Mouse (Mus musculus) hindbrain, embryonic 16.5 days (tissue): ENCODE data around the gene Dcdc2a. TPM values are rescaled to one million over a fixed set of nuclear protein-coding genes. Genes with fewer than 3 reads are reported as not detected.
A peak's percentile ranks its signal among the peaks of the same experiment; 100 is the strongest.

ENCODE experiments used
- ATAC-seq: fragments of 200-750 bp; cut with Nextera tagmentation; 2 replicates; pipeline ENCODE4 v1.8.0; 2017; ENCODE audit warnings: moderate TSS enrichment, moderate library complexity
- H3K27ac ChIP-seq: fragments of 300-500 bp; sonication (generic); 2 replicates; pipeline ENCODE4 v1.5.1; 2014; ENCODE audit warnings: low read depth, mild to moderate bottlenecking, control low read depth, low read length, moderate library complexity
- H3K27me3 ChIP-seq: fragments of 300-500 bp; sonication (generic); replicated peaks from 2 replicates; pipeline ENCODE4 v1.6.1; 2014; ENCODE audit warnings: low read length; ENCODE audit not compliant: control insufficient read depth, insufficient read depth
- H3K36me3 ChIP-seq: fragments of 300-500 bp; sonication (generic); 2 replicates; pipeline ENCODE4 v1.6.1; 2014; ENCODE audit warnings: mild to moderate bottlenecking, low read length, moderate library complexity, mixed read lengths; ENCODE audit not compliant: control insufficient read depth, insufficient read depth
- H3K4me1 ChIP-seq: fragments of 300-500 bp; sonication (generic); 2 replicates; pipeline ENCODE4 v1.6.1; 2014; ENCODE audit warnings: low read depth, low read length; ENCODE audit not compliant: control insufficient read depth, insufficient read depth
- H3K4me2 ChIP-seq: fragments of 300-500 bp; sonication (generic); 2 replicates; pipeline ENCODE4 v1.6.1; 2014; ENCODE audit warnings: mild to moderate bottlenecking, low read length, control low read depth, moderate library complexity
- H3K4me3 ChIP-seq: fragments of 300-500 bp; sonication (generic); 2 replicates; pipeline ENCODE4 v1.5.1; 2014; ENCODE audit warnings: mild to moderate bottlenecking, low read length, control low read depth, moderate library complexity
- H3K9ac ChIP-seq: fragments of 300-500 bp; sonication (generic); 2 replicates; pipeline ENCODE4 v1.6.1; 2014; ENCODE audit warnings: low read depth, mild to moderate bottlenecking, control low read depth, low read length, moderate library complexity
- H3K9me3 ChIP-seq: fragments of 300-500 bp; sonication (generic); 2 replicates; pipeline ENCODE4 v1.6.1; 2014; ENCODE audit warnings: mild to moderate bottlenecking, low read length, moderate library complexity; ENCODE audit not compliant: control insufficient read depth
- WGBS: fragments of 180-500 bp; shearing (Covaris S2); extraction: QIAGEN DNeasy Blood & Tissue Kit; methylation state at CpG from one replicate; pipeline ENCODE4 v1.1.7; 2014; 5-methylcytosine and 5-hydroxymethylcytosine counted together
- polyA plus RNA-seq: library from polyadenylated mRNA; unstranded; fragments of >200 nt; fragmentation: Nextera tagmentation; extraction: Ambion mirVana; gene quantifications from 2 replicates; pipeline ENCODE4 v1.2.1, GENCODE M21; 2015

Gene Dcdc2a
- polyA plus RNA-seq, 1 experiment from 2014 or later: 4.4 TPM

GRCm38 (mm10) chr13:25105671-25106070 lies 49.9 kb downstream of the Dcdc2a start:
- Histone ChIP-seq H3K9ac (no peak overlapping the region), H3K27ac (no peak overlapping the region), H3K36me3 (no peaks in the 10 kb centered on the region), H3K4me2 (no peak overlapping the region), H3K4me3 (no peak overlapping the region), H3K27me3 (no peaks in the 10 kb centered on the region), H3K9me3 (no peaks in the 10 kb centered on the region), H3K4me1 (no peaks in the 10 kb centered on the region)
- no peak for ATAC-seq

- no peak for ATAC-seq
- Histone ChIP-seq H3K9me3 (no peaks in the 10 kb centered on the region), H3K9ac (no peak overlapping the region), H3K4me3 (no peak overlapping the region), H3K27ac (no peak overlapping the region), H3K27me3 (no peaks in the 10 kb centered on the region), H3K4me2 (no peak overlapping the region), H3K4me1 (no peaks in the 10 kb centered on the region), H3K36me3 (no peaks in the 10 kb centered on the region)
- WGBS: 82% methylated on average over 5 of the region's 5 CpGs
Observed at GRCm38 (mm10) chr13:25106740-25107139, 50.9 kb downstream of the Dcdc2a start.

GRCm38 (mm10) chr13:25108353-25108752 lies 52.5 kb downstream of the Dcdc2a start:
- WGBS: 93% methylated on average over 3 of the region's 3 CpGs
- ATAC-seq: no peak
- Histone ChIP-seq H3K36me3 (no peaks in the 10 kb centered on the region), H3K27ac (no peak overlapping the region), H3K4me2 (no peak overlapping the region), H3K27me3 (no peaks in the 10 kb centered on the region), H3K9me3 (no peaks in the 10 kb centered on the region), H3K9ac (no peak overlapping the region), H3K4me1 (no peaks in the 10 kb centered on the region), H3K4me3 (no peak overlapping the region)

GRCm38 (mm10) chr13:25110592-25111095 lies 54.8 kb downstream of the Dcdc2a start:
- no peaks in the 10 kb centered on the region for H3K36me3 ChIP-seq
- no peaks in the 10 kb centered on the region for H3K27me3 ChIP-seq
- 78% methylated on average over 5 of the region's 5 CpGs for WGBS
- H3K4me2 ChIP-seq: no peak overlapping the region
- no peak overlapping the region for H3K4me3 ChIP-seq
- no peak overlapping the region for H3K27ac ChIP-seq
- no peak for ATAC-seq
- no peaks in the 10 kb centered on the region for H3K9me3 ChIP-seq
- H3K9ac ChIP-seq: no peak overlapping the region
- peaks cover 6% of the 10 kb centered on the region for H3K4me1 ChIP-seq

- H3K4me1 ChIP-seq: peaks cover 7% of the 10 kb centered on the region
- WGBS: 16% methylated on average over 12 of the region's 12 CpGs
- peak; percentile 92 for ATAC-seq
- H3K9me3 ChIP-seq: no peaks in the 10 kb centered on the region
- no peak overlapping the region; the same call in 1 of the 2 replicates for H3K27ac ChIP-seq
- peak overlapping the region; percentile 48 for H3K4me3 ChIP-seq
- H3K36me3 ChIP-seq: no peaks in the 10 kb centered on the region
- peak overlapping the region; percentile 65 for H3K9ac ChIP-seq
- peak overlapping the region; percentile 83 for H3K4me2 ChIP-seq
- H3K27me3 ChIP-seq: no peaks in the 10 kb centered on the region
Observed at GRCm38 (mm10) chr13:25115429-25115881, 59.7 kb downstream of the Dcdc2a start.

GRCm38 (mm10) chr13:25115971-25116370 lies 60.2 kb downstream of the Dcdc2a start:
- no peaks in the 10 kb centered on the region for H3K27me3 ChIP-seq
- peak overlapping the region; percentile 83 for H3K4me2 ChIP-seq
- peak; percentile 64 for ATAC-seq
- peaks cover 7% of the 10 kb centered on the region for H3K4me1 ChIP-seq
- no peaks in the 10 kb centered on the region for H3K36me3 ChIP-seq
- WGBS: under 1% methylated on average over 11 of the region's 11 CpGs
- peak overlapping the region; percentile 65 for H3K9ac ChIP-seq
- no peak overlapping the region for H3K27ac ChIP-seq
- no peaks in the 10 kb centered on the region for H3K9me3 ChIP-seq
- H3K4me3 ChIP-seq: peak overlapping the region; percentile 48

- Histone ChIP-seq H3K36me3 (no peaks in the 10 kb centered on the region), H3K4me2 (no peak overlapping the region), H3K4me1 (no peaks in the 10 kb centered on the region; the same call in 1 of the 2 replicates), H3K9ac (no peak overlapping the region), H3K9me3 (no peaks in the 10 kb centered on the region), H3K4me3 (no peak overlapping the region), H3K27me3 (no peaks in the 10 kb centered on the region), H3K27ac (no peak overlapping the region)
- ATAC-seq: peak; percentile 80
- WGBS: 60% methylated on average over 8 of the region's 8 CpGs
Observed at GRCm38 (mm10) chr13:25122740-25123335, 67.0 kb downstream of the Dcdc2a start.

GRCm38 (mm10) chr13:25127216-25127615 lies 71.4 kb downstream of the Dcdc2a start:
- no peak overlapping the region for H3K4me2 ChIP-seq
- H3K27ac ChIP-seq: no peak overlapping the region
- no peaks in the 10 kb centered on the region for H3K36me3 ChIP-seq
- H3K4me1 ChIP-seq: no peaks in the 10 kb centered on the region; the same call in 1 of the 2 replicates
- no peak overlapping the region for H3K9ac ChIP-seq
- H3K27me3 ChIP-seq: no peaks in the 10 kb centered on the region
- 82% methylated on average over 2 of the region's 2 CpGs for WGBS
- no peak overlapping the region for H3K4me3 ChIP-seq
- ATAC-seq: no peak
- H3K9me3 ChIP-seq: no peaks in the 10 kb centered on the region

GRCm38 (mm10) chr13:25127806-25128205 lies 72.0 kb downstream of the Dcdc2a start:
- Histone ChIP-seq H3K36me3 (no peaks in the 10 kb centered on the region), H3K9ac (no peak overlapping the region), H3K9me3 (no peaks in the 10 kb centered on the region), H3K4me1 (no peaks in the 10 kb centered on the region; the same call in 1 of the 2 replicates), H3K27me3 (no peaks in the 10 kb centered on the region), H3K4me2 (no peak overlapping the region), H3K4me3 (no peak overlapping the region), H3K27ac (no peak overlapping the region)
- 94% methylated on average over 6 of the region's 6 CpGs for WGBS
- no peak for ATAC-seq
